Mouse (Mus musculus) intestine, embryonic 14.5 days (tissue): ENCODE data around the gene Dusp27. TPM values are rescaled to one million over a fixed set of nuclear protein-coding genes. Genes with fewer than 3 reads are reported as not detected.
"Not testable (repeated sequence)": the region's sequence is repeated elsewhere in the genome, so short reads cannot be mapped to it uniquely, and the experiment has no call there.

ENCODE experiments used
- ATAC-seq: fragments of 200-750 bp; cut with Nextera tagmentation; replicated peaks from 2 replicates; pipeline ENCODE4 v1.8.0; 2017; ENCODE audit warnings: low read depth, moderate number of reproducible peaks, moderate TSS enrichment, moderate library complexity; ENCODE audit not compliant: low FRiP score, low TSS enrichment
- DNase-seq: peaks from one replicate; pipeline ENCODE4 v3.0.0-alpha.2; 2018; ENCODE audit warnings: low spot score
- H3K27ac ChIP-seq: fragments of 300-500 bp; sonication (generic); 2 replicates; pipeline ENCODE4 v1.5.1; 2014; ENCODE audit warnings: low read depth, mild to moderate bottlenecking, control low read depth
- H3K27me3 ChIP-seq: fragments of 300-500 bp; sonication (generic); replicated peaks from 2 replicates; pipeline ENCODE4 v1.6.1; 2014; ENCODE audit warnings: low read length, control low read depth; ENCODE audit not compliant: control insufficient read depth, insufficient read depth
- H3K36me3 ChIP-seq: fragments of 300-500 bp; sonication (generic); 2 replicates; pipeline ENCODE4 v1.6.1; 2014; ENCODE audit warnings: low read length, control low read depth; ENCODE audit not compliant: control insufficient read depth, insufficient read depth
- H3K4me1 ChIP-seq: fragments of 300-500 bp; sonication (generic); replicated peaks from 2 replicates; pipeline ENCODE4 v1.6.1; 2014; ENCODE audit warnings: low read length, control low read depth, mixed read lengths; ENCODE audit not compliant: control insufficient read depth, insufficient read depth
- H3K4me2 ChIP-seq: fragments of 300-500 bp; sonication (generic); 2 replicates; pipeline ENCODE4 v1.6.1; 2014; ENCODE audit warnings: low read length
- H3K4me3 ChIP-seq: fragments of 300-500 bp; sonication (generic); 2 replicates; pipeline ENCODE4 v1.5.1; 2014; ENCODE audit warnings: low read depth, low read length, control low read depth, mixed read lengths
- H3K9ac ChIP-seq: fragments of 300-500 bp; sonication (generic); 2 replicates; pipeline ENCODE4 v1.6.1; 2014; ENCODE audit warnings: mild to moderate bottlenecking, low read length
- H3K9me3 ChIP-seq: fragments of 300-500 bp; sonication (generic); 2 replicates; pipeline ENCODE4 v1.6.1; 2016; ENCODE audit warnings: low read length, control low read depth; ENCODE audit not compliant: control insufficient read depth
- WGBS: fragments of 180-500 bp; shearing (Covaris S2); extraction: QIAGEN DNeasy Blood & Tissue Kit; methylation state at CpG from one replicate; pipeline ENCODE4 v1.1.7; 2014; 5-methylcytosine and 5-hydroxymethylcytosine counted together
- polyA plus RNA-seq: library from polyadenylated mRNA; unstranded; fragments of >200 nt; fragmentation: Nextera tagmentation; extraction: Ambion mirVana; gene quantifications from 2 replicates; pipeline ENCODE4 v1.2.1, GENCODE M21; 2014

Dusp27 gene
- polyA plus RNA-seq, 1 experiment from 2014 or later = 2.4 TPM

GRCm38 (mm10) chr1:166151341-166151740 is 23.6 kb upstream of the Dusp27 start:
- Histone ChIP-seq H3K27ac (no peak overlapping the region), H3K4me3 (no peak overlapping the region), H3K27me3 (peaks cover 17% of the 10 kb centered on the region), H3K9me3 (no peaks in the 10 kb centered on the region), H3K4me1 (peaks cover 4% of the 10 kb centered on the region), H3K36me3 (no peaks in the 10 kb centered on the region), H3K9ac (no peak overlapping the region), H3K4me2 (no peak overlapping the region)
- ATAC-seq (no peak), DNase-seq (no peak)
- WGBS = 67% methylated on average over 11 of the region's 11 CpGs

- DNase-seq = no peak
- no peaks in the 10 kb centered on the region for H3K9me3 ChIP-seq
- H3K9ac ChIP-seq = no peak overlapping the region
- peaks cover 7% of the 10 kb centered on the region for H3K27me3 ChIP-seq
- no peak for ATAC-seq
- H3K4me2 ChIP-seq = no peak overlapping the region
- H3K36me3 ChIP-seq = no peaks in the 10 kb centered on the region
- WGBS = 81% methylated on average over 7 of the region's 7 CpGs
- no peak overlapping the region for H3K27ac ChIP-seq
- no peak overlapping the region for H3K4me3 ChIP-seq
- peaks cover 4% of the 10 kb centered on the region for H3K4me1 ChIP-seq
Observed at GRCm38 (mm10) chr1:166150035-166150434, 22.3 kb upstream of the Dusp27 start.

- no peaks in the 10 kb centered on the region for H3K9me3 ChIP-seq
- no peak overlapping the region for H3K4me3 ChIP-seq
- no peak overlapping the region for H3K9ac ChIP-seq
- H3K36me3 ChIP-seq = no peaks in the 10 kb centered on the region
- peaks cover 1% of the 10 kb centered on the region for H3K27me3 ChIP-seq
- peaks cover 2% of the 10 kb centered on the region for H3K4me1 ChIP-seq
- DNase-seq (no peak), ATAC-seq (no peak)
- H3K4me2 ChIP-seq = no peak overlapping the region
- WGBS = 84% methylated on average over 4 of the region's 4 CpGs
- no peak overlapping the region for H3K27ac ChIP-seq
Observed at GRCm38 (mm10) chr1:166149441-166149840, 21.7 kb upstream of the Dusp27 start.

- DNase-seq = no peak
- H3K36me3 ChIP-seq = no peaks in the 10 kb centered on the region
- H3K4me2 ChIP-seq = no peak overlapping the region
- no peak overlapping the region for H3K9ac ChIP-seq
- no peaks in the 10 kb centered on the region for H3K27me3 ChIP-seq
- H3K4me3 ChIP-seq = no peak overlapping the region
- no peaks in the 10 kb centered on the region for H3K9me3 ChIP-seq
- H3K4me1 ChIP-seq = no peaks in the 10 kb centered on the region
- ATAC-seq = no peak
- H3K27ac ChIP-seq = no peak overlapping the region
- WGBS = 69% methylated on average over 3 of the region's 3 CpGs
Observed at GRCm38 (mm10) chr1:166147657-166148056, 19.9 kb upstream of the Dusp27 start.

GRCm38 (mm10) chr1:166146626-166147025 is 18.9 kb upstream of the Dusp27 start:
- Histone ChIP-seq H3K4me3 (no peak overlapping the region), H3K4me2 (no peak overlapping the region), H3K27me3 (no peaks in the 10 kb centered on the region), H3K4me1 (no peaks in the 10 kb centered on the region), H3K9me3 (no peaks in the 10 kb centered on the region), H3K9ac (no peak overlapping the region), H3K27ac (no peak overlapping the region), H3K36me3 (no peaks in the 10 kb centered on the region)
- DNase-seq (no peak), ATAC-seq (no peak)
- 91% methylated on average over 11 of the region's 11 CpGs for WGBS

- H3K4me2 ChIP-seq = no peak overlapping the region
- no peaks in the 10 kb centered on the region for H3K27me3 ChIP-seq
- H3K36me3 ChIP-seq = no peaks in the 10 kb centered on the region
- no peak overlapping the region for H3K27ac ChIP-seq
- H3K9me3 ChIP-seq = no peaks in the 10 kb centered on the region
- 69% methylated on average over 6 of the region's 6 CpGs for WGBS
- ATAC-seq (no peak), DNase-seq (no peak)
- peaks cover 7% of the 10 kb centered on the region; the same call in 1 of the 2 replicates for H3K4me1 ChIP-seq
- H3K9ac ChIP-seq = no peak overlapping the region
- no peak overlapping the region for H3K4me3 ChIP-seq
Observed at GRCm38 (mm10) chr1:166142369-166142768, 14.6 kb upstream of the Dusp27 start.

- not testable (repeated sequence) for H3K4me3 ChIP-seq, H3K36me3 ChIP-seq, H3K9me3 ChIP-seq, H3K4me1 ChIP-seq, H3K9ac ChIP-seq, ATAC-seq, H3K27ac ChIP-seq, DNase-seq, H3K4me2 ChIP-seq, H3K27me3 ChIP-seq
- WGBS = 94% methylated on average over 7 of the region's 9 CpGs
Observed at GRCm38 (mm10) chr1:166141868-166142267, 14.1 kb upstream of the Dusp27 start.

GRCm38 (mm10) chr1:166139620-166140184 is 12.0 kb upstream of the Dusp27 start:
- Histone ChIP-seq H3K4me3 (no peak overlapping the region), H3K27ac (no peak overlapping the region), H3K36me3 (no peaks in the 10 kb centered on the region), H3K4me2 (no peak overlapping the region), H3K4me1 (peaks cover 7% of the 10 kb centered on the region; the same call in 1 of the 2 replicates), H3K27me3 (no peaks in the 10 kb centered on the region), H3K9ac (no peak overlapping the region), H3K9me3 (no peaks in the 10 kb centered on the region)
- ATAC-seq = no peak
- no peak for DNase-seq
- 63% methylated on average over 4 of the region's 4 CpGs for WGBS

- Histone ChIP-seq H3K27me3 (no peaks in the 10 kb centered on the region), H3K36me3 (no peaks in the 10 kb centered on the region), H3K4me2 (no peak overlapping the region), H3K4me3 (no peak overlapping the region), H3K9ac (no peak overlapping the region), H3K9me3 (no peaks in the 10 kb centered on the region), H3K4me1 (peaks cover 7% of the 10 kb centered on the region; the same call in 1 of the 2 replicates), H3K27ac (no peak overlapping the region)
- DNase-seq (no peak), ATAC-seq (no peak)
- WGBS = 85% methylated on average over 3 of the region's 3 CpGs
Observed at GRCm38 (mm10) chr1:166139113-166139512, 11.4 kb upstream of the Dusp27 start.
